Mouse (Mus musculus): ENCODE measurements around the gene Defb26.

DNA sequence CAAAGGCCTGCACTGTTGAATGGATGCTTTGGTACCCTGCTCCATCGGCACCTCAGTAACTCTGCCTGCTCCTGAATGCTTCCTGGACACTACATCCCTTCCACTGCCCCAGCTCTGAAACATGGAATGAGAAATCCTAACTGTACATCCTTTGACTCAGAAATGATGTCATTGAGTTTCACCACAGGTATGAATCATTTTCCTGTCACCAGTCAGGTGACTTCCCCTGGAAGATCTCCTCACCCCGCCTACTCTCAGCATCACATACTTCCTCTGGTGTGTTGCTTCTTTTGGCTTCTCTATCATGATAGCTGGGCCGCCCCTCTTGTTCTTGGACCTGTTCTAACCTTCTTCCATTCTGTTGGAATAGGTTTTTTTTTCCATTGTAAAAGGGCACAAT, 30.6 kb downstream of the Defb26 start:
- TF ChIP-seq CTCF (IDR thresholded peaks at IDR 0.05; ENCODE audit: insufficient read depth, low read depth, low read length) (no peak), POLR2A (IDR thresholded peaks at IDR 0.05; ENCODE audit: insufficient read depth, low read depth, low read length) (no peak)

All from olfactory bulb, adult 2 months (tissue).